Mouse (Mus musculus) ES-Bruce4 (cell line): ENCODE measurements around the gene Arfgap3. TPM values are rescaled to one million over a fixed set of nuclear protein-coding genes. Genes with fewer than 3 reads are reported as not detected.

Source experiments
- H3K27ac ChIP-seq: 2 replicates; pipeline ENCODE4 v1.5.1; 2012; ENCODE audit warnings: low read length, inconsistent platforms; ENCODE audit not compliant: insufficient read depth
- H3K27me3 ChIP-seq: 2 replicates; pipeline ENCODE4 v1.6.1; 2012; ENCODE audit warnings: mild to moderate bottlenecking, low read length, inconsistent platforms; ENCODE audit not compliant: control insufficient read depth, poor library complexity, insufficient read depth, severe bottlenecking
- H3K36me3 ChIP-seq: 2 replicates; pipeline ENCODE4 v1.6.1; 2012; ENCODE audit warnings: inconsistent platforms, mild to moderate bottlenecking, low read length, moderate library complexity; ENCODE audit not compliant: control insufficient read depth, poor library complexity, insufficient read depth, severe bottlenecking
- H3K4me1 ChIP-seq: one replicate; pipeline ENCODE4 v1.8.1; 2011; ENCODE audit warnings: low read length; ENCODE audit not compliant: control insufficient read depth, insufficient read depth
- H3K4me3 ChIP-seq: 2 replicates; pipeline ENCODE4 v1.5.1; 2011; ENCODE audit warnings: low read depth, mild to moderate bottlenecking, low read length
- H3K9ac ChIP-seq: 2 replicates; pipeline ENCODE4 v1.6.1; 2012; ENCODE audit warnings: low read depth, mild to moderate bottlenecking, inconsistent platforms; ENCODE audit not compliant: poor library complexity, severe bottlenecking
- H3K9me3 ChIP-seq: replicated peaks from 2 replicates; pipeline ENCODE4 v1.6.1; 2012; ENCODE audit warnings: mild to moderate bottlenecking, low read length, inconsistent platforms; ENCODE audit not compliant: control insufficient read depth, poor library complexity, insufficient read depth, severe bottlenecking
- CTCF ChIP-seq: IDR thresholded peaks from one replicate; pipeline ENCODE4 v1.8.1; 2011; ENCODE audit warnings: low read depth, low read length
- EP300 ChIP-seq: IDR thresholded peaks from 2 replicates; pipeline ENCODE4 v1.6.1; 2011; ENCODE audit warnings: low read depth, low read length; ENCODE audit not compliant: insufficient read depth
- POLR2A ChIP-seq: IDR thresholded peaks from one replicate; pipeline ENCODE4 v1.8.1; 2011; ENCODE audit warnings: low read length; ENCODE audit not compliant: insufficient read depth
- polyA plus RNA-seq: library from polyadenylated mRNA; stranded (reverse); fragments of >200 nt; gene quantifications from 2 replicates; pipeline ENCODE4 v1.2.4, GENCODE M21; 2011; ENCODE audit warnings: low read depth; ENCODE audit not compliant: missing spikeins, insufficient read depth, insufficient read length

Arfgap3 gene
- 10.0 and 11.9 TPM in 2 replicates for polyA plus RNA-seq

GRCm38 (mm10) chr15:83349954-83350711 is at the start of gene Arfgap3:
TSS of gene Arfgap3 (minus strand) at chr15:83350247.
- peak within 1 kb of the TSS; percentile 31 for H3K9ac ChIP-seq
- no peak for TF ChIP-seq CTCF
- no peak for TF ChIP-seq EP300
- TF ChIP-seq POLR2A = peak; percentile 21
- no peaks in the 10 kb centered on the region for H3K9me3 ChIP-seq
- H3K27ac ChIP-seq = no peak within 1 kb of the TSS
- H3K36me3 ChIP-seq = no peaks in the 10 kb centered on the region
- no peaks in the 10 kb centered on the region for H3K4me1 ChIP-seq
- H3K4me3 ChIP-seq = peak within 1 kb of the TSS; percentile 82
- H3K27me3 ChIP-seq = no peaks in the 10 kb centered on the region

- TF ChIP-seq EP300 (no peak), CTCF (no peak), POLR2A (no peak)
- no peaks in the 10 kb centered on the region for H3K27me3 ChIP-seq
- H3K9me3 ChIP-seq = no peaks in the 10 kb centered on the region
- peaks cover 3% of the 10 kb centered on the region for H3K36me3 ChIP-seq
- no peak overlapping the region for H3K27ac ChIP-seq
- H3K9ac ChIP-seq = no peak overlapping the region
- no peaks in the 10 kb centered on the region for H3K4me1 ChIP-seq
- H3K4me3 ChIP-seq = no peak overlapping the region
These were observed 42.7 kb upstream of the Arfgap3 start for GRCm38 (mm10) chr15:83392722-83393121.

GRCm38 (mm10) chr15:83387911-83388310 is 37.9 kb upstream of the Arfgap3 start:
- no peaks in the 10 kb centered on the region for H3K9me3 ChIP-seq
- H3K4me3 ChIP-seq = no peak overlapping the region
- H3K9ac ChIP-seq = no peak overlapping the region
- no peaks in the 10 kb centered on the region for H3K4me1 ChIP-seq
- H3K36me3 ChIP-seq = peaks cover 3% of the 10 kb centered on the region
- H3K27me3 ChIP-seq = no peaks in the 10 kb centered on the region
- TF ChIP-seq CTCF (no peak), POLR2A (no peak), EP300 (no peak)
- no peak overlapping the region for H3K27ac ChIP-seq

- peaks cover 3% of the 10 kb centered on the region for H3K36me3 ChIP-seq
- no peak overlapping the region for H3K4me3 ChIP-seq
- no peaks in the 10 kb centered on the region for H3K4me1 ChIP-seq
- TF ChIP-seq POLR2A (no peak), CTCF (no peak), EP300 (no peak)
- H3K9ac ChIP-seq = no peak overlapping the region
- no peaks in the 10 kb centered on the region for H3K9me3 ChIP-seq
- no peak overlapping the region for H3K27ac ChIP-seq
- H3K27me3 ChIP-seq = no peaks in the 10 kb centered on the region
These were observed 33.6 kb upstream of the Arfgap3 start for GRCm38 (mm10) chr15:83383633-83384032.

- no peak overlapping the region for H3K4me3 ChIP-seq
- no peaks in the 10 kb centered on the region for H3K27me3 ChIP-seq
- TF ChIP-seq CTCF = no peak
- no peak for TF ChIP-seq EP300
- TF ChIP-seq POLR2A = no peak
- no peaks in the 10 kb centered on the region for H3K9me3 ChIP-seq
- no peak overlapping the region for H3K9ac ChIP-seq
- no peaks in the 10 kb centered on the region for H3K36me3 ChIP-seq
- no peak overlapping the region for H3K27ac ChIP-seq
- no peaks in the 10 kb centered on the region for H3K4me1 ChIP-seq
These were observed 33.1 kb upstream of the Arfgap3 start for GRCm38 (mm10) chr15:83383136-83383535.

GRCm38 (mm10) chr15:83382467-83382866 is 32.4 kb upstream of the Arfgap3 start:
- Histone ChIP-seq H3K27ac (no peak overlapping the region), H3K9ac (no peak overlapping the region), H3K4me1 (no peaks in the 10 kb centered on the region), H3K4me3 (no peak overlapping the region), H3K9me3 (no peaks in the 10 kb centered on the region), H3K27me3 (no peaks in the 10 kb centered on the region), H3K36me3 (no peaks in the 10 kb centered on the region)
- TF ChIP-seq EP300 (no peak), CTCF (no peak), POLR2A (no peak)
